Mouse (Mus musculus) thymus, adult 2 months (tissue): Measurements from ENCODE around the gene Tubb2b.

Source experiments
- CTCF ChIP-seq: fragments of 200-500 bp; IDR thresholded peaks from 2 replicates; pipeline ENCODE4 v1.5.1; 2012; ENCODE audit warnings: mild to moderate bottlenecking, control low read depth, low read length, moderate library complexity, borderline replicate concordance; ENCODE audit not compliant: control insufficient read depth, poor library complexity, insufficient read depth; ENCODE audit errors: extremely low read depth
- POLR2A ChIP-seq: fragments of 200-500 bp; IDR thresholded peaks from 2 replicates; pipeline ENCODE4 v1.6.1; 2012; ENCODE audit warnings: mild to moderate bottlenecking, low read length, control low read depth, moderate library complexity; ENCODE audit not compliant: control insufficient read depth, poor library complexity, insufficient read depth; ENCODE audit errors: extremely low read depth

GRCm38 (mm10) chr13:34133326-34134071 lies 3.2 kb upstream of the Tubb2b start:
- TF ChIP-seq POLR2A (no peak), CTCF (no peak)
